Mouse (Mus musculus) C2C12 (cell line): ENCODE results near the gene Antxr1. TPM values are rescaled to one million over a fixed set of nuclear protein-coding genes. Genes with fewer than 3 reads are reported as not detected.

Source experiments
- H3K27me3 ChIP-seq: one replicate; pipeline ENCODE4 v1.6.1; 2011; ENCODE audit not compliant: control insufficient read depth, insufficient read depth, insufficient read length
- H3K36me3 ChIP-seq: one replicate; pipeline ENCODE4 v1.6.1; 2011; ENCODE audit not compliant: control insufficient read depth, insufficient read depth
- H3K4me3 ChIP-seq: one replicate; pipeline ENCODE4 v1.5.1; 2011; ENCODE audit warnings: mild to moderate bottlenecking, control low read depth; ENCODE audit not compliant: poor library complexity, insufficient read depth, severe bottlenecking
- H3K79me2 ChIP-seq: one replicate; pipeline ENCODE4 v1.6.1; 2011; ENCODE audit not compliant: control insufficient read depth, insufficient read depth
- H3K79me3 ChIP-seq: one replicate; pipeline ENCODE4 v1.6.1; 2011; ENCODE audit warnings: low read depth, control low read depth
- H3ac ChIP-seq: one replicate; pipeline ENCODE3; 2011; ENCODE audit warnings: low read depth; ENCODE audit not compliant: control insufficient read depth, insufficient read length
- CEBPB ChIP-seq: IDR thresholded peaks from one replicate; pipeline ENCODE4 v1.6.1; 2011; ENCODE audit warnings: low read depth, mild to moderate bottlenecking, control low read depth, moderate library complexity
- CTCF ChIP-seq: IDR thresholded peaks from one replicate; pipeline ENCODE4 v1.5.1; 2011; ENCODE audit not compliant: control insufficient read depth, insufficient read depth, insufficient read length
- FOSL1 ChIP-seq: IDR thresholded peaks from one replicate; pipeline ENCODE4 v1.8.0; 2011; ENCODE audit warnings: mild to moderate bottlenecking, low read length; ENCODE audit not compliant: poor library complexity, insufficient read depth, severe bottlenecking
- MAX ChIP-seq: IDR thresholded peaks from one replicate; pipeline ENCODE4 v1.6.1; 2011; ENCODE audit warnings: mild to moderate bottlenecking, control low read depth
- MYOD1 ChIP-seq: IDR thresholded peaks from one replicate; pipeline ENCODE4 v1.6.1; 2011; ENCODE audit warnings: low read depth; ENCODE audit not compliant: control insufficient read depth, insufficient read length
- MYOG ChIP-seq: IDR thresholded peaks from one replicate; pipeline ENCODE4 v1.6.1; 2011; ENCODE audit not compliant: control insufficient read depth, insufficient read length; ENCODE audit errors: extremely low read depth
- USF1 ChIP-seq: IDR thresholded peaks from one replicate; pipeline ENCODE4 v1.6.1; 2011; ENCODE audit warnings: low read depth, mild to moderate bottlenecking, control low read depth, moderate library complexity
- polyA plus RNA-seq: library from polyadenylated mRNA; unstranded; fragments of >200 nt; fragmentation: generic; extraction: Trizol; gene quantifications from one replicate; pipeline ENCODE4 v1.2.1, GENCODE M21; 2012; ENCODE audit warnings: missing spikeins

Antxr1 gene
- polyA plus RNA-seq, 1 experiment = 12.5 TPM

DNA sequence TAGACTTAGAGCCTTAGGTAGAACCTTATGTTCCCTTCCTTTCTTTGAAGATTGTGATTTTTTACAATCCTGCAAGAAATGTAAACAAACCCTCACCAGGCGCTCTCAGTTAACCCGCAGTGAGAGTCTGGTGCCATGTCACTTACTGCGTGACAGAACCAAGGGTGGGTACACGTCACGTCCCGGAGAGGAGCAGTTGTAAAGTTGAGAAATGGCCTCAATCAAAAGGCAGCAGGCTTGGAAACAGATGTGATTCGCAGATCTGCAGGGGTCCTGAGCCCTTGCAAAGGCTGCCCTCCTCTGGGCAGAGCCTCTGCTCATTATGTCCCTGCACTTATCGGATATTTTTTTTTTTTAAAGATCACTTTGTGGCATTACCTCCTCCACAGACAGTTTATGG, 99.6 kb downstream of the Antxr1 start:
- Histone ChIP-seq H3K79me2 (no peaks in the 10 kb centered on the region), H3K27me3 (no peaks in the 10 kb centered on the region), H3ac (no peak overlapping the region), H3K4me3 (no peak overlapping the region), H3K36me3 (no peaks in the 10 kb centered on the region), H3K79me3 (no peaks in the 10 kb centered on the region)
- no peak for TF ChIP-seq FOSL1
- TF ChIP-seq MAX = no peak
- no peak for TF ChIP-seq USF1
- TF ChIP-seq CEBPB = no peak
- no peak for TF ChIP-seq MYOG
- no peak for TF ChIP-seq MYOD1
- TF ChIP-seq CTCF = no peak

DNA sequence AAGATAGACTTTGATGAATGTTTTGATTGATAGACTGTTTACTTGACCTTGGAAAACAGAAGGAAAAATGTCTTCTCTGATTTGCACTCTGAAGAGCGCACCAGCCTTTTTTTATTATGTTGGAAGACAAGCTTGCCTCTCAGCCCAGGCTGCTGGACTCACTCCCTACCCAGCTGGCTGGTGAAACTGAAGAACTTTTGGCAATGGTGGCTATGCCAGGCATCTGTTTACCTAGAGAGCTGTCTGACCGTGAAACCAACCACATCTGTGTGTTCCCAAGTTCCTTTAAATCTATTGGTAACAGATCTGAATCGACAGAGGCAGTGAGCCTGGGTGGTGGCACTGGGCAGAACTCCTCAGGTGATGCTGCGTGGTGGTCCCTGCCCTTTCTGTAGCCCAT, 102.5 kb downstream of the Antxr1 start:
- H3K79me3 ChIP-seq = no peaks in the 10 kb centered on the region
- no peaks in the 10 kb centered on the region for H3K36me3 ChIP-seq
- TF ChIP-seq FOSL1 = no peak
- TF ChIP-seq CEBPB = no peak
- TF ChIP-seq USF1 = no peak
- TF ChIP-seq MAX = no peak
- no peak for TF ChIP-seq MYOG
- no peak for TF ChIP-seq MYOD1
- TF ChIP-seq CTCF = no peak
- no peak overlapping the region for H3K4me3 ChIP-seq
- no peak overlapping the region for H3ac ChIP-seq
- H3K79me2 ChIP-seq = no peaks in the 10 kb centered on the region
- no peaks in the 10 kb centered on the region for H3K27me3 ChIP-seq

DNA sequence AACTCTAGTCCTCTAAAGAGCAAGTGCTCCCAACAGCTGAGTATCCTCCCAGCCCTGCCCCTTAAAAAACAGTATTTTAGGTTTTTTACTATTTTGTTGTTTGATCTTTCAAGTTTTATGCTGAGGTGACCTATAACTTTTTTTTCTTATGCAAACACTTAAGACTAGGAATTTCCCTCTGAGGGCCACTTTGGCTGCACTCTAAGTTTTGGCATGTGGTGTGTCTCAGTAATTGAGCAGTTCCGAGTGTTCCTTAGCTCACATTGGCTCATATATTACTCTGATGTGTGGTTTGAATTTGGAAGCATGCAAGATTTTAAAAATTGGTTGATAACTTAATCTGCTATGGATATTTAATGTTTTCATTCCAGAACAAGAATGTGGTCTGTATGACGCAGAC, 105.6 kb downstream of the Antxr1 start:
- no peaks in the 10 kb centered on the region for H3K79me2 ChIP-seq
- H3K79me3 ChIP-seq = no peaks in the 10 kb centered on the region
- H3ac ChIP-seq = no peak overlapping the region
- no peaks in the 10 kb centered on the region for H3K27me3 ChIP-seq
- no peaks in the 10 kb centered on the region for H3K36me3 ChIP-seq
- H3K4me3 ChIP-seq = no peak overlapping the region
- TF ChIP-seq MYOG = no peak
- no peak for TF ChIP-seq MAX
- TF ChIP-seq USF1 = no peak
- no peak for TF ChIP-seq CTCF
- TF ChIP-seq CEBPB = no peak
- no peak for TF ChIP-seq MYOD1
- no peak for TF ChIP-seq FOSL1

DNA sequence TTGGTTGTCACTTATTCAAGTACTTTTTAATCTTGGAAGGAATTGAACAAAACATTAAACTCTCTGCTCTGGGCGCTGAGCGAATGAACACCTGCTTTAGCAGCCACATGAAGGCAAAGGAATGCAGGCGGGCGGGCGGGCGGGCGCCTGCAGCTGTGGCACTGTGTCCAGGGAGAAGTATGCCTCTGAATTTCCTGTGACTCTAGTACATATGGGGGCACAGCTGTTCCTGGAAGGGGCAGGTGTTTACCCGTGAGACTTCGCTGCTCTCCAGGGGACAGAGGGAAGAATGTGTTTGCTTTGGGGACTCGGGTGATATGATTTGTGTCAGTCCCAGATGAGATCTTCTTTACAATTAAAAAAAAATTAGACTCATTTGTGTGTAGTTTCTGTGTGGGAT, 107.7 kb downstream of the Antxr1 start:
- no peaks in the 10 kb centered on the region for H3K27me3 ChIP-seq

DNA sequence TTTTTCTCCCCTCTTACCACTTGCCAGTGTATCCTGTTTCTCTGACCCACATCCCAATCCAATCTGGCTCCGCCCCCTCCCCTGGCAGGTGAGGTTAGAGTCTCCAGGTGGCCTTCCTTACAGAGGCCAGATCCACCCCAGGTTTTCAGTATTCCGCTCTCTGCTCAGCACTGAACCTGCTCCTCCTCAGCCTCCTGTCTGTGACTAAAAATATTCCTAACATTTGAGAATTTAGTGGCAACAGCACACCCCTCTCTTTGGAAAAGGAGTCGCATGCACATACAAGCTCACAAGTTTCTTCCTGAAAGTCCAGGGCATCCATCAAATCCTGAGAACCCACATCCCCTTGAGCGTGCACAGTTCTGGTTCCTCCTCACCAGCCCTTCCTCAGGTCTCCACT, 109.3 kb downstream of the Antxr1 start:
- H3K36me3 ChIP-seq = no peaks in the 10 kb centered on the region
- H3K4me3 ChIP-seq = no peak overlapping the region
- no peaks in the 10 kb centered on the region for H3K27me3 ChIP-seq
- no peaks in the 10 kb centered on the region for H3K79me3 ChIP-seq
- TF ChIP-seq MAX (no peak), USF1 (no peak), MYOD1 (no peak), MYOG (no peak), CTCF (no peak), CEBPB (no peak), FOSL1 (no peak)
- no peak overlapping the region for H3ac ChIP-seq
- no peaks in the 10 kb centered on the region for H3K79me2 ChIP-seq

More for the DNA sequence above, 107.7 kb downstream of the Antxr1 start:
- no peaks in the 10 kb centered on the region for H3K79me2 ChIP-seq
- H3K79me3 ChIP-seq = no peaks in the 10 kb centered on the region
- TF ChIP-seq CEBPB (no peak), MYOG (no peak), CTCF (no peak), MYOD1 (no peak), USF1 (no peak), FOSL1 (no peak), MAX (no peak)
- no peak overlapping the region for H3ac ChIP-seq
- H3K4me3 ChIP-seq = no peak overlapping the region
- no peaks in the 10 kb centered on the region for H3K36me3 ChIP-seq

DNA sequence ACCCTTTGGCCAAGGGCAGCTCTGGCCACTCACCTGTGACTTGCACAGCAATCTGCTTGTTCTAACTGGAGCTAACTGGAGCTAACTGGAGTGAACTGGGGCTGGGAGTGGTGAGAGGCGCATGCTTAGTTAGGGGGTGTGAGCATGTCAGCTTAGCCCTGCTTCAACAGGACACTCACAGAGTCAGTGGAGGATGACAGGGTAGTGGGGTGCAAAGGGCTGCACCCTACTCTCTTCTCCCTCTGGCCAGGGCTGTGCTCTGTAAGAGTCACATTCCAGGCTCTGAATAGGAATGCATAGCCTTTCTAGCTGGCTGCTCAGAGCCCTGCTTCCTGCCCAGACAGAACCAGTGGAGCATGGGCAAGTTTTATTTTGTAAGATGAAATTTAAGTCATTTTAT, 110.3 kb downstream of the Antxr1 start:
- Histone ChIP-seq H3K4me3 (no peak overlapping the region), H3K79me2 (no peaks in the 10 kb centered on the region), H3K27me3 (no peaks in the 10 kb centered on the region), H3ac (no peak overlapping the region), H3K36me3 (no peaks in the 10 kb centered on the region), H3K79me3 (no peaks in the 10 kb centered on the region)
- TF ChIP-seq CEBPB (no peak), CTCF (no peak), MYOG (no peak), USF1 (no peak), MAX (no peak), FOSL1 (no peak), MYOD1 (no peak)
